Mouse (Mus musculus) stomach, adult 2 months (tissue): ENCODE measurements around the gene Mcf2. TPM values are rescaled to one million over a fixed set of nuclear protein-coding genes. Genes with fewer than 3 reads are reported as not detected.

Experiments
- polyA plus RNA-seq: library from polyadenylated mRNA; depleted of rRNA; stranded (reverse); fragments of >200 nt; gene quantifications from 2 replicates; pipeline ENCODE4 v1.2.3, GENCODE M21; 2012; rRNA removed

Mcf2 gene
- not detected in 2 replicates for polyA plus RNA-seq

DNA sequence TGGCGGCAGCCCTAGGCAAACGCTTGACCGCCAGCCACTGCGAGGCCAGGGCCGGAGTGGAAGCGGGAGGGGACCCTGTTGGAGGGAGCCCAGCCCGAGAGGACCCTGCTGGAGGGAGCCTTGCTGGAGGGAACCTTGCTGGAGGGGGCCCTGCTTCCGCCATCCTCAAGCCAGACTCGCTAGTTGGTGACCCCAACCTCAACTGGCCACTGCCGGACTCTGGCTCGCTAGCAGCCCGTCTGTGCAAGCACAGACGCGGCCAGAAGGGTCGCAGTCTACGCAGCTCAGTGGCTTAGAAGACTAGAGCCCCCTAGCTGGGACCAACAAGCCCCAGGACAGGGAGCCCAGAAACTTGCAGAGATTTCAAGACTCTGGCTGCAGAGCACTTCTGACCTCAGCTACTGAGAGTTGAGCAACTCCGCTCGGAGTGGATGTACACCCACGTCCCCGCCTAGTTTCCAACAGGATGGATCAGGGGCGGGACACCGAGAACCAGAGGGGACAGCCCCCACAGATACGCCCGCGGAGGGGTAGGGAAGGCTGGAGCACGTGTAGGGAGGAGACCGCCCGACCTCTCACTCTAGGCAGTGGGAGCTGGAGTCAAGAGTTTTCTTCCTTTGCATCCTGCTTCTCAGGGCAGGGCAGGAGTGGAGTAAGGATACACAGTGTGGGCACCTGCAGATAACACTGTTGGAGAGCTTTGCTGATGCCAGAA, at the start of gene Mcf2:
TSS of gene Mcf2 (minus strand) at position 346 of the 715 bp plus-strand sequence.

Other genes starting within 250 kb of the Mcf2 start
- not detected in 2 replicates for gene F9, start 179.6 kb downstream of the Mcf2 start, polyA plus RNA-seq